Comparison of ENCODE assay signal across 15 mouse cellular contexts in the genomic region with DNA sequence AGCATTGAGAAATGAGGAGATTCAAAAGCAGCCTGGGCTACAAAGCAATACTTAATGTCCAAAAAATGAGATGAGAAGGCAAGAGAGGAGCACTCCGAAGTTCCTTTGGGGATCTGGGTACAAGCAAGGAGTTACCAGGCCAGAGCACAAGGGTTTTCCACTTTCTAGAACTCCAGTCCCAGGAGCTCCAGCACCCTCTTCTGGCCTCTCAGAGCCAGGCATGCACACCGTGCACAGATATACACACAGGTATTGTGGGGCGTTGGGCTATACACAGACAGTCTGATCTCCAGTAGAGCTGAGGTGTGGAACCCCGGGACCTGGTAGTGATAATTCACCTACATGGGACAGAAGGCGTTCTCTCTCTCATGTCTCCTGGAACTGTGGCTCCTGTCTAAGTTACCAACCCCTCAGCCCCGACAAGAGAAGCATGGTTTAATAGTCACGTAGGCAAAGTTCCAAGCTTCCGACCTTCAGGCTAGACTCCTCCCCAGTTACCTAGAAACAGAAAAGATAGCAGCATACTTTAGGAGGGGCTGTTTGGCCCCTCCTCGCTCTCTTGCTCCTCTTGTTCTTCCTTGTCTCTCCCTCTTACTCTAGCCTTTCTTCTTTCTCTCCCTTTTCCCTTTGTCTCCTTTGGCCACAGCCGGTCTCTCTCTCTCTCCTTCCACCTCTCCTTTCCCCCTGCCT. TPM values are rescaled to one million over a fixed set of nuclear protein-coding genes. Genes with fewer than 3 reads are reported as not detected.
DNase-seq lines count a peak whose midpoint lies in the region; ATAC-seq and TF ChIP-seq lines count a peak whose summit lies in the region.
"Had no signal": no experiment of that assay in that cellular context is flagged by ENCODE, and none has a peak within 500 bp of the region (broad histone marks: within the 10 kb centered on the region; RNA-seq: fewer than 3 reads in every experiment).

No protein-coding gene starts in this region.

- no peaks in the 10 kb centered on the region for H3K27me3 ChIP-seq in liver, embryonic 14.5 days (ENCODE audit: control insufficient read depth, insufficient read depth, low read length)

- H3K9ac ChIP-seq in liver, embryonic 14.5 days (replicated peaks): no peak overlapping the region

- H3K27ac ChIP-seq in left cerebral cortex, adult 2 months: no peak overlapping the region
- H3K27ac ChIP-seq in liver, embryonic 14.5 days: no peak overlapping the region

- no peaks in the 10 kb centered on the region for H3K36me3 ChIP-seq in liver, embryonic 14.5 days (replicated peaks; ENCODE audit: control insufficient read depth, insufficient read depth, low read depth)

- no peak for TF ChIP-seq EP300 in liver, embryonic 14.5 days (IDR thresholded peaks at IDR 0.05; ENCODE audit: low read depth)

- no peak for ATAC-seq in liver, embryonic 14.5 days (ENCODE audit: insufficient read depth)

- WGBS in liver, embryonic 14.5 days (ENCODE audit: insufficient replicate concordance): 68% methylated on average over 10 of the region's 10 CpGs

- intact Hi-C loops in left cerebral cortex, adult 2 months (cut with DNase I): no loop called here
- intact Hi-C loops in left cerebral cortex, postnatal 25 days (cut with DNase I): no loop called here

- peak; percentile 38 for TF ChIP-seq CTCF in left cerebral cortex, adult 2 months (IDR thresholded peaks at IDR 0.05)
- TF ChIP-seq CTCF in liver, embryonic 14.5 days (IDR thresholded peaks at IDR 0.05; ENCODE audit: low read depth): peak; percentile 55

- peak; percentile 51 for DNase-seq in adrenal gland, adult 2 months
- DNase-seq in adrenal gland, adult 8-10 months: no peak
- no peak for DNase-seq in left cerebral cortex, adult 2 months (ENCODE audit: extremely low spot score in 1 of 2, low spot score in 2 of 2)
- no peak for DNase-seq in left cerebral cortex, postnatal 25 days (ENCODE audit: low spot score in 2 of 2)
- peak; percentile 32 for DNase-seq in NIH3T3 (ENCODE audit: low read depth)
- DNase-seq in liver, embryonic 14.5 days (ENCODE audit: low read depth in 3 of 3, low spot score in 3 of 3): no peak
- no peak for DNase-seq in Muller cell, postnatal 12 days (ENCODE audit: inconsistent ontology term)
- DNase-seq in cerebellum, adult 18-20 months: no peak
- DNase-seq: cerebellum, adult 9-10 months; kidney, adult 8-10 months had no signal

- no peaks in the 10 kb centered on the region for H3K9me3 ChIP-seq in liver, embryonic 14.5 days (ENCODE audit: control insufficient read depth, low read length)

- H3K4me3 ChIP-seq in left cerebral cortex, adult 2 months: no peak overlapping the region
- no peak overlapping the region for H3K4me3 ChIP-seq in liver, embryonic 14.5 days (ENCODE audit: insufficient read depth in 1 of 2, low read depth in 2 of 2, low read length in 2 of 2)

- 0 out of 4 replicates have a peak, but pooled peaks cover 0 to 4% of the 10 kb centered on the region in 2 experiments for H3K4me1 ChIP-seq in liver, embryonic 14.5 days (replicated peaks; ENCODE audit: control insufficient read depth in 2 of 2, insufficient read depth in 2 of 2, low read length in 1 of 2)

- no peak overlapping the region for H3K4me2 ChIP-seq in liver, embryonic 14.5 days (ENCODE audit: low read depth)

RNA-seq across cellular contexts. Expression of gene Chrne, which starts 4.2 kb away (rescaled TPM):
- not detected for total RNA-seq in adrenal gland, adult 2 months (2021)
- polyA plus RNA-seq in adrenal gland, adult 2 months (2012; rRNA removed): 0.30 TPM in 1 of 2 replicates, not detected in the other
- not detected for total RNA-seq in adrenal gland, adult 8-10 months (2022)
- total RNA-seq in left cerebral cortex, adult 2 months (2021): not detected
- not detected for total RNA-seq in left cerebral cortex, postnatal 25 days (2021)
- polyA plus RNA-seq in liver, embryonic 14.5 days (2012; rRNA removed): not detected in 2 replicates
- polyA plus RNA-seq in liver, embryonic 14.5 days (2014; fragmentation: Nextera tagmentation; extraction: Ambion mirVana): not detected in 2 replicates
- polyA plus RNA-seq: heart, embryonic 16.5 days had no signal

RNA-seq across cellular contexts. Expression of gene 4930544D05Rik, which starts 7.5 kb away (rescaled TPM):
- not detected for total RNA-seq in adrenal gland, adult 2 months (2021)
- not detected in 2 replicates for polyA plus RNA-seq in adrenal gland, adult 2 months (2012; rRNA removed)
- total RNA-seq in adrenal gland, adult 8-10 months (2022): not detected
- under 1 TPM; 0.61 TPM for total RNA-seq in left cerebral cortex, adult 2 months (2021)
- total RNA-seq in left cerebral cortex, postnatal 25 days (2021): not detected
- polyA plus RNA-seq in liver, embryonic 14.5 days (2012; rRNA removed): not detected in 2 replicates
- polyA plus RNA-seq in liver, embryonic 14.5 days (2014; fragmentation: Nextera tagmentation; extraction: Ambion mirVana): not detected in 2 replicates
- total RNA-seq: gastrocnemius, adult 18-20 months; megakaryocyte-erythroid progenitor cell, adult 5-6 weeks had no signal
- polyA plus RNA-seq: heart, embryonic 16.5 days; limb, embryonic 14.5 days had no signal

RNA-seq across cellular contexts. Expression of gene Gp1ba, which starts 15.7 kb away (rescaled TPM):
- total RNA-seq in adrenal gland, adult 2 months (2021): under 1 TPM in 1 of 2 experiments, not detected in 1; 0.12 TPM
- 0.03 TPM in 1 of 2 replicates, not detected in the other for polyA plus RNA-seq in adrenal gland, adult 2 months (2012; rRNA removed)
- not detected for total RNA-seq in adrenal gland, adult 8-10 months (2022)
- total RNA-seq in left cerebral cortex, adult 2 months (2021): not detected
- not detected for total RNA-seq in left cerebral cortex, postnatal 25 days (2021)
- polyA plus RNA-seq in liver, embryonic 14.5 days (2012; rRNA removed): 4.5 TPM in 2 replicates
- 7.6 and 9.1 TPM in 2 replicates for polyA plus RNA-seq in liver, embryonic 14.5 days (2014; fragmentation: Nextera tagmentation; extraction: Ambion mirVana)
- total RNA-seq: layer of hippocampus, postnatal 25 days had no signal

RNA-seq across cellular contexts. Expression of gene Rnf167, which starts 23.8 kb away (rescaled TPM):
- 100 to 1,000 TPM in 1 of 2 experiments, 10 to 100 TPM in 1; 76.9 to 106 TPM for total RNA-seq in adrenal gland, adult 2 months (2021)
- polyA plus RNA-seq in adrenal gland, adult 2 months (2012; rRNA removed): 91.4 and 101 TPM in 2 replicates
- 100 to 1,000 TPM in 2 of 4 experiments, 10 to 100 TPM in 2; 82.3 to 136 (median 110) TPM for total RNA-seq in adrenal gland, adult 8-10 months (2022)
- total RNA-seq in left cerebral cortex, adult 2 months (2021): 10 to 100 TPM; 81.7 to 86.9 TPM
- 10 to 100 TPM; 78.6 to 81.4 TPM for total RNA-seq in left cerebral cortex, postnatal 25 days (2021)
- polyA plus RNA-seq in liver, embryonic 14.5 days (2012; rRNA removed): 47.7 and 48.4 TPM in 2 replicates
- polyA plus RNA-seq in liver, embryonic 14.5 days (2014; fragmentation: Nextera tagmentation; extraction: Ambion mirVana): 56.0 and 66.9 TPM in 2 replicates

RNA-seq across cellular contexts. Expression of gene Slc25a11, which starts 24.1 kb away (rescaled TPM):
- 100 to 1,000 TPM; 124 to 140 TPM for total RNA-seq in adrenal gland, adult 2 months (2021)
- polyA plus RNA-seq in adrenal gland, adult 2 months (2012; rRNA removed): 118 and 139 TPM in 2 replicates
- total RNA-seq in adrenal gland, adult 8-10 months (2022): 100 to 1,000 TPM; 121 to 137 (median 127) TPM
- 100 to 1,000 TPM; 107 to 117 TPM for total RNA-seq in left cerebral cortex, adult 2 months (2021)
- total RNA-seq in left cerebral cortex, postnatal 25 days (2021): 100 to 1,000 TPM; 110 to 117 TPM
- polyA plus RNA-seq in liver, embryonic 14.5 days (2012; rRNA removed): 39.0 and 43.9 TPM in 2 replicates
- 60.8 and 67.8 TPM in 2 replicates for polyA plus RNA-seq in liver, embryonic 14.5 days (2014; fragmentation: Nextera tagmentation; extraction: Ambion mirVana)

Comparison
In these comparisons a context has a peak if more than half of its experiments do, and no peak if none do; other contexts are left out.
1. DNase-seq: peak in adrenal gland, adult 2 months (single experiment) and NIH3T3 (single experiment); none in adrenal gland, adult 8-10 months (single experiment), left cerebral cortex, adult 2 months (0 of 2), left cerebral cortex, postnatal 25 days (0 of 2), liver, embryonic 14.5 days (0 of 3), Muller cell, postnatal 12 days (single experiment) and cerebellum, adult 18-20 months (0 of 2).